Mouse (Mus musculus): ENCODE results near the gene Olfr1500.
"Not testable (repeated sequence)": the region's sequence is repeated elsewhere in the genome, so short reads cannot be mapped to it uniquely, and the experiment has no call there.

Olfr1500 gene

GRCm38 (mm10) chr19:13830388-13830787 lies at the start of gene Olfr1500:
Olfr1500 (minus strand) TSS chr19:13830488.
- no peak for DNase-seq (ENCODE audit: low spot score in 2 of 2)

GRCm38 (mm10) chr19:13861495-13861894 lies 31.2 kb upstream of the Olfr1500 start, which contains the start of gene Olfr1502:
Olfr1502 (plus strand) TSS chr19:13861795.
- DNase-seq (ENCODE audit: low spot score in 2 of 2) = no peak

- DNase-seq (ENCODE audit: low spot score in 2 of 2) = not testable (repeated sequence)
These were observed 20.3 kb upstream of the Olfr1500 start, which contains the start of gene Olfr1501 for GRCm38 (mm10) chr19:13850592-13850991. Olfr1501 (minus strand) TSS chr19:13850692.

- no peak for DNase-seq (ENCODE audit: low spot score in 2 of 2)
These were observed 1.8 kb downstream of the Olfr1500 start for GRCm38 (mm10) chr19:13828447-13828846.

- DNase-seq (ENCODE audit: low spot score in 2 of 2) = no peak
These were observed 9.4 kb downstream of the Olfr1500 start for GRCm38 (mm10) chr19:13820847-13821246.

- no peak for DNase-seq (ENCODE audit: low spot score in 2 of 2)
These were observed 10.9 kb downstream of the Olfr1500 start, which contains the start of gene Olfr1499 for GRCm38 (mm10) chr19:13819347-13819746. Olfr1499 (minus strand) TSS chr19:13819447.

GRCm38 (mm10) chr19:13818827-13819226 lies 11.5 kb downstream of the Olfr1500 start:
- no peak for DNase-seq (ENCODE audit: low spot score in 2 of 2)

GRCm38 (mm10) chr19:13812823-13813222 lies 17.5 kb downstream of the Olfr1500 start:
- DNase-seq (ENCODE audit: low spot score in 2 of 2) = no peak

- DNase-seq (ENCODE audit: low spot score in 2 of 2) = not testable (repeated sequence)
These were observed 24.8 kb downstream of the Olfr1500 start for GRCm38 (mm10) chr19:13805486-13805885.

GRCm38 (mm10) chr19:13798102-13798501 lies 32.2 kb downstream of the Olfr1500 start, which contains the start of gene Olfr1497:
Olfr1497 (minus strand) TSS chr19:13798202.
- DNase-seq (ENCODE audit: low spot score in 2 of 2) = no peak

GRCm38 (mm10) chr19:13777578-13777977 lies 52.7 kb downstream of the Olfr1500 start, which contains the start of gene Olfr1496:
Olfr1496 (plus strand) TSS chr19:13777878.
- no peak for DNase-seq (ENCODE audit: low spot score in 2 of 2)

Data from frontal cortex, postnatal 10 days (tissue).